Mouse (Mus musculus) mature B cell (primary cell): ENCODE measurements around the gene Fam129b.

Source experiments
- in situ Hi-C: fragments of 300-500 bp; cut with MboI; formaldehyde crosslinking; loops from 2 replicates; pipeline ENCODE4 v1.14.3; 2019

Fam129b gene

DNA sequence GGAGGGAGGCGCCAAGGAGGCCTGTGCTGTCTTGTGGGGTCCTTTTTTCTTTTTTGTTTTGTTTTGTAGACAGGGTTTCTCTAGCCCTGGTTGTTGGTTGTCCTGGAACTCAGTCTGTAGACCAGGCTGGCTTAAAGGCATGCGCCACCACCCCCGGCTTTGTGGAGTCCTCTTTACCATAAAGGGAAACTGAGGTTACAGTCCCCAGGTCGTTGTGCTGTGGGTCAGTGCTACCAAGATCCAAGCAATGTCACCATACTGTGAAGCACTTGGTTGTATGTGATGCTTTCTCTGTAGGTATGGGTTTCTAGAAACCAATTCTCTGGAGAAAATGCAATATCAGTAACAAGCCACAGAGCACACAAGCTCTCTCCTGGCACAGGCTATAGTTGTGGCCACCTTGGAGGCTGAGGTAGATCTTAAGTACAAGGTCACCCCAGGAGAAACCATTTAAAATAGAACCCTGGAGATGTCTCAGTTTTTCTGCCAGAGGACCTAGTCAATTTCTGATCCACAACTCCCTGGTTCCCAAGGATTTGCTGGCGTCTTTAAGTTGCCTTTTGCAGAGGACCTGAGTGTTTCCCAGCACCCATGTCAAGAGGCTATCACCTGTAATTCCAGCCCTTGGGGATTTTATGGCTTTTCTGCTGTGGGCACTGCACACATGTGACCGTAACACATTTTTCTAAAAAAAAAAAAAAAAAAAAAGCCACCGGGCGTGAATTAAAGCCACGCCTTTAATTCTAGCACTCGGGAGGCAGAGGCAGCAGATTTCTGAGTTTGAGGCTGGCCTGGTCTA is 88.9 kb downstream of the Fam129b start:
- in situ Hi-C loops = no loop called here

GRCm38 (mm10) chr2:32965511-32966183 is 89.7 kb downstream of the Fam129b start:
- in situ Hi-C loops = no loop called here

GRCm38 (mm10) chr2:32966184-32966688 is 90.3 kb downstream of the Fam129b start:
- in situ Hi-C loops = no loop called here

GRCm38 (mm10) chr2:32966689-32967631 is 91.0 kb downstream of the Fam129b start:
- in situ Hi-C loops = no loop called here

DNA sequence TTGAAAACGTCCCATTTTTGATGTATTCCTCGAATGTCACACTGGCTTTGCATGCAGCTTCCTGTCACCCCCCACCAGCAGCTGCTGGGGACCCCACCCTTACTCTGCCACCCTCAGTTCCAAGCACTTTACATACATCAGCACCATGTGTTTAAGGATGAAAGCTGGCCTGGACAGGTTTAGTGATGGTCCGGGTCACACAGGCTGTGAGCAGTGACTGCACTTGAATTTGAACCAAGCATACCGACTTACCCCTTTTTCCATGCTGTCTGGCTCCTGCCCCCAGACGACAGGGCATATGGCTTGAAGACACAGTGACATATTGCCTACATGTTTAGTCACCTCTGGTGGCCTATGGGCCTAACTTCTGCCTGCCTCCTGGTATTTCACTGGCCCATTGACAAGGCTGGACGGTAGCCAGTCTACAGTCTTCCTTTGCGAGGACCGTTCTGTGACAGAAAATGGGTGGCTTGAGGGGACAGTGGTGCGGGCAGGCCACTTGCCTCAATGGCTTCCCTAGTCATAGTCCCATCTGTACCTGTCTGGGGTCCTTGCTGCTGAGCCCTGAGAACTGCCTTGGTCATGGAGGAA is 92.2 kb downstream of the Fam129b start:
- in situ Hi-C loops = no loop called here

- in situ Hi-C loops = no loop called here
Observed at GRCm38 (mm10) chr2:32969326-32969725, 93.4 kb downstream of the Fam129b start.

GRCm38 (mm10) chr2:32971235-32971634 is 95.3 kb downstream of the Fam129b start:
- in situ Hi-C loops = no loop called here

DNA sequence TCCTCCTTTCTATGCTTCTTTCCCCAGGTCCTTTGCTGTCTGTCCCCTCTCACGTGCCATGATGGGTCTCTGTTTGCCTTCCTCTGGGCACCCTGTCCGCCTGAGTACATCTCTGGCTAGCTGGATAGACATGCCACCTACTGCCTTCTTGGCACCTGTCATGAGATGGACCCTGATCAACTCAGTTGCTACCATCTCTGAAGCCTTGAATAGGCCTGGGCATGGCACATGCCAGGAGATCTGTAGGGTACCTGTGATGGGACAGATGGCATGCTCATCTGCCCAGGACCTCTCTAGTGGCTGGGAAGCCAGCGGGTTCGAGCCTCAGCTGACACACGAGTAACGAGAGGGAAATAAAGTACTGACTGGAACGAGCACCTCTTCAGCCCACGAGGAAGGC is 98.3 kb downstream of the Fam129b start:
- in situ Hi-C loops = no loop called here
